Mouse (Mus musculus) forebrain, embryonic 13.5 days (tissue): ENCODE data around the gene 6330409D20Rik. TPM values are rescaled to one million over a fixed set of nuclear protein-coding genes. Genes with fewer than 3 reads are reported as not detected.

Experiments
- ATAC-seq: fragments of 200-750 bp; cut with Nextera tagmentation; 2 replicates; pipeline ENCODE4 v1.8.0; 2017
- H3K27ac ChIP-seq: fragments of 300-500 bp; sonication (generic); 2 replicates; pipeline ENCODE4 v1.5.1; 2015; ENCODE audit warnings: inconsistent platforms, mild to moderate bottlenecking, moderate library complexity
- H3K27me3 ChIP-seq: fragments of 300-500 bp; sonication (generic); 2 replicates; pipeline ENCODE4 v1.6.1; 2015; ENCODE audit warnings: mild to moderate bottlenecking, inconsistent platforms
- H3K36me3 ChIP-seq: fragments of 300-500 bp; sonication (generic); 2 replicates; pipeline ENCODE4 v1.6.1; 2015; ENCODE audit warnings: mild to moderate bottlenecking, inconsistent platforms; ENCODE audit not compliant: poor library complexity, severe bottlenecking
- H3K4me1 ChIP-seq: fragments of 300-500 bp; sonication (generic); 2 replicates; pipeline ENCODE4 v1.6.1; 2015; ENCODE audit warnings: inconsistent platforms
- H3K4me2 ChIP-seq: fragments of 300-500 bp; sonication (generic); 2 replicates; pipeline ENCODE4 v1.6.1; 2015; ENCODE audit warnings: inconsistent platforms, mild to moderate bottlenecking, moderate library complexity
- H3K4me3 ChIP-seq: fragments of 300-500 bp; sonication (generic); 2 replicates; pipeline ENCODE4 v1.5.1; 2015; ENCODE audit warnings: mild to moderate bottlenecking, inconsistent platforms
- H3K9ac ChIP-seq: fragments of 300-500 bp; sonication (generic); 2 replicates; pipeline ENCODE4 v1.6.1; 2015; ENCODE audit warnings: mild to moderate bottlenecking, inconsistent platforms
- H3K9me3 ChIP-seq: fragments of 300-500 bp; sonication (generic); replicated peaks from 2 replicates; pipeline ENCODE4 v1.6.1; 2016; ENCODE audit warnings: inconsistent platforms
- WGBS: fragments of 180-500 bp; shearing (Covaris S2); methylation state at CpG from one replicate; pipeline ENCODE4 v1.1.7; 2015; 5-methylcytosine and 5-hydroxymethylcytosine counted together
- microRNA counts: library from miRNA; unstranded; fragments of <30 nt; microRNA quantifications from one replicate; lab custom pipeline; 2016
- microRNA-seq: library from miRNA; unstranded; fragments of <30 nt; microRNA quantifications from one replicate; pipeline ENCODE4, GENCODE M21; 2016
- polyA plus RNA-seq: library from polyadenylated mRNA; unstranded; fragments of >200 nt; fragmentation: Nextera tagmentation; extraction: Ambion mirVana; gene quantifications from 2 replicates; pipeline ENCODE4 v1.2.1, GENCODE M21; 2015

Gene 6330409D20Rik
- polyA plus RNA-seq, 1 experiment from 2014 or later: 1.6 TPM

DNA sequence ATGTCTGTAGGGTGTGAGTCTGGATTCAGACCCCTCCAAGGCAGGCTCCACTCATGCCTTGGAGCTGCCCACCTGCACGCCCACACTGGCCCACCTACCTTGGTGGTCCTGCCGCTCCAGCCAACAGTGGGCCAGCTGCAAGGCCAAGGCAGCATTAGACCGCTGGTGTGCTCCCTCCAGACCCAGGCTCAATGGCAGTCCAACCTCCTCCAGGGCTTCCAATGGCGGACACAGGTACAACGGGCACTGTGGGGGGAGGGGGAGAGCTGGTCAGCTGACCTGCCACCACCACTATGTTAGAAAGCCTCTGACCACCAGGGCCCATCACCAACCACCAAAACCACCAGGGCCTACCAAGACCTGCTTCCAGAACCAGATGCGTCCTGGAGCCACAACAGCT, 54.2 kb downstream of the 6330409D20Rik start:
- Histone ChIP-seq H3K9ac (no peak overlapping the region), H3K36me3 (peaks cover 59% of the 10 kb centered on the region), H3K27ac (no peak overlapping the region), H3K4me2 (no peak overlapping the region), H3K27me3 (no peaks in the 10 kb centered on the region), H3K9me3 (no peaks in the 10 kb centered on the region), H3K4me1 (no peaks in the 10 kb centered on the region), H3K4me3 (no peak overlapping the region)
- WGBS: 93% methylated on average over 6 of the region's 6 CpGs
- ATAC-seq: no peak

DNA sequence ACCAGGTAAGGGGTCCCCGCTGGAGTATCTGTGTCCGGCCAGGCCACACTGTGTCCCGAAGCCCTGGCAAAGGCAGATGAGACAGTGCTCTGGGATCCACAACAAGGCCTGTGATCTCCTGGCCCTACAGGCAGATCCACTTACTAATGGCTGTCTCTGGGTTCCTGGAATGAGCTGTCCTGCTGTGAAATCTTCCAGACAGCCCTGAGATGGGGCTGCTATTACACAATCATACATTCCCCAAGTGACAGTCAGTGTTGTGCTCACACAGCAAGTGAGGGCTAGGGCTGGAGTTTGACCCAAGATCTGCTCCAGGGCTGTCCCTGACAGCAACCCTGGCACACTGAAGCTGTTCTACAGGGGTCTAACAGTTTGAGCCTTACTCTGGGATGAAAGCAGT, 55.0 kb downstream of the 6330409D20Rik start:
- 97% methylated on average over 3 of the region's 3 CpGs for WGBS
- ATAC-seq: no peak
- no peak overlapping the region for H3K4me2 ChIP-seq
- H3K9ac ChIP-seq: no peak overlapping the region
- no peaks in the 10 kb centered on the region for H3K9me3 ChIP-seq
- H3K4me1 ChIP-seq: no peaks in the 10 kb centered on the region
- H3K27ac ChIP-seq: no peak overlapping the region
- no peak overlapping the region for H3K4me3 ChIP-seq
- peaks cover 59% of the 10 kb centered on the region for H3K36me3 ChIP-seq
- no peaks in the 10 kb centered on the region for H3K27me3 ChIP-seq

DNA sequence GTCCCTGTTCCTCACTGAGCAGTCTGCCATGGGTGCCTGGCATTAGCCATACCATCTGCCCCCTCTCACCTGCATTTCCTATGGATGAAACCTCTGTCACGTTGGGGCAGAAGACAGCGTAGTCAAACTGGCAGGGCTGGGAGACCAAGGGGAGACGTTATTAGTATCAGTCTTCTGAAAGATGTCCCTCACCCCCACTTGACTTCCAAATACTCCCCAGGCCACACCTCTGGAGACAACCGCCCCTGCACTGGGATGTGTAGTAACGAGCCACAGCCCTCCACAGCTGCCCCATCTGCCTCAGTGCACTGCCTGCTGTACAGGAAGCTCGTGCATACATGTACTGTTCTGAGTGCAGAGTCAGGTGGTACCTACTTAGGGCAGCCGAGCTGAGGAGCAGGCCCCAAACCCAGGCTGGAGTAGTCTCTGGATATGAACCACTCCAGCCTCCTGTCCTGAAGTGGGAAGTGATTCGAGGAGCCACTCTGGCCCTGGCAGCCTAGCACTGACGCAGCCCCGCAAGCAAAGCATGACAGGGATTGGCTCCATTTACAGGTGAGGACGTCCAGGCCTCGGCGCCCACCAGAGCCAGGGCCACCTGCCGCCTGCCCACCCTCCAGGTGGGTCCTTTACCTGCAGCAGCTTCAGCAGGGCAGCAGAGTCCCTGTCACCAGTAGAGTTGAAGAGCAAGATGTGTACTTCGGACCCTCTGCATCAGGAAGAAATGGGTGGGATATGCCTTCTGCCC, 56.0 kb downstream of the 6330409D20Rik start:
- Histone ChIP-seq H3K4me2 (no peak overlapping the region), H3K36me3 (peaks cover 59% of the 10 kb centered on the region), H3K9me3 (no peaks in the 10 kb centered on the region), H3K4me1 (no peaks in the 10 kb centered on the region), H3K9ac (no peak overlapping the region), H3K27me3 (no peaks in the 10 kb centered on the region), H3K27ac (no peak overlapping the region), H3K4me3 (no peak overlapping the region)
- no peak for ATAC-seq
- 93% methylated on average over 15 of the region's 15 CpGs for WGBS

DNA sequence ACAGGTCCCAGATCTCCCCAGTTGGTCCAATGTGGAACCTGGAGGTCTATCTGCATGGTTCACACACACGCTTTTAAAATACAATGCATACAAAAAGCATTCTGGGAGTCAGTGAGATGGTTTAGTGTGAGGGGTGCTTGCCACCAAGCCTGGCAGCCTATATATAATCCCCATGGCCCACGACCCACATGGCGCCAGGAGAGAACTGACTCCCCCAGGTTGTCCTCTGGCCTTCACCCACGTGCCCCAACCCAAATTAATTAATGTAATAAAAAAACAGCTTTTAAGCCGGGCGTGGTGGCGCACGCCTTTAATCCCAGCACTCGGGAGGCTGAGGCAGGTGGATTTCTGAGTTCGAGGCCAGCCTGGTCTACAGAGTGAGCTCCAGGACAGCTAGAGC, 57.1 kb downstream of the 6330409D20Rik start:
- no peak overlapping the region for H3K4me3 ChIP-seq
- no peak overlapping the region for H3K27ac ChIP-seq
- H3K27me3 ChIP-seq: no peaks in the 10 kb centered on the region
- H3K4me1 ChIP-seq: no peaks in the 10 kb centered on the region
- H3K36me3 ChIP-seq: peaks cover 59% of the 10 kb centered on the region
- H3K9ac ChIP-seq: no peak overlapping the region
- no peak for ATAC-seq
- WGBS: 91% methylated on average over 10 of the region's 10 CpGs
- no peak overlapping the region for H3K4me2 ChIP-seq
- no peaks in the 10 kb centered on the region for H3K9me3 ChIP-seq

DNA sequence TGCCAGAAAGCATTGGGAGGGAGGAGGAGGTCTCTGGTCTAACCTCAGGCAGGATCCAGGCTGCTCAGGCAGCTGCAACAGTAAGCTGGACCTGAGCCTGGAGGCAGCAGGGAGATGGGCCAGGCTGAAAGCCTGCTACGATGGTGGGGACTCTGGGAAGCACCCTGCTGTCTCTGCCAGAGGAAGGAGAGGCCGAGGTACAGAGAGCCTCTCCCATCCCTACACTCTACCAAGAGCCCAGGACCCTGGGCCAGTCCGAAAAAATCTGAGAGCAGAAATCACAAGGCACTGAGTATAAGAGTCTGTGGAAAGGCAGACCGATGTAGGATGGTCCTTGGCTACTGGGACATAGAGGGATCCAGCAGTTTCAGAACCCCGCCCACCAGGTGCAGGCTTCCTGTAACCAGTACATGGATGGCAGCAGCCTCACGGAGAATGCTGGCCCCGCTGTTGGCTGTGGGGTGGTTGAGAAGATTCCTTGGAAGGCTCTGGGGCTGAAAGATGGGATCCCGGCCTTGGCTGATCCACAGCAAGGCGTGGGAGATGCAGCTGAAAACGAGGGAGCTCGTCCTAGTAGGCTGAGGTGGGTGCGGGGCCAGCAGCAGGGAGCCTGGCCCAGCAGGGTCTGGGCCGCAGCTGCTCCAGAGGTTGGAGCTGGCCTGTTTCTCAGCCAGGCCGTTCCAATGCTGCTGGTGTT, 57.9 kb downstream of the 6330409D20Rik start:
- no peaks in the 10 kb centered on the region for H3K4me1 ChIP-seq
- H3K27me3 ChIP-seq: no peaks in the 10 kb centered on the region
- no peak overlapping the region for H3K27ac ChIP-seq
- ATAC-seq: no peak
- H3K9ac ChIP-seq: no peak overlapping the region
- WGBS: 84% methylated on average over 14 of the region's 14 CpGs
- no peak overlapping the region for H3K4me3 ChIP-seq
- H3K4me2 ChIP-seq: no peak overlapping the region
- no peaks in the 10 kb centered on the region for H3K9me3 ChIP-seq
- H3K36me3 ChIP-seq: peaks cover 56% of the 10 kb centered on the region

MicroRNAs within 50 kb of the gene (microRNA counts, 519-probe panel; counts per million panel counts)
- microRNA mmu-miR-2861 (lab: Ali Mortazavi, UCI): 177 counts per million, percentile 53 among the panel's probes with 10 or more counts

Small RNAs within 50 kb of the gene (microRNA-seq; reads per million reads assigned to microRNA genes)
- gene Mir2861 (0.80 reads per million), gene Mir3960 (not detected), gene Mir8093 (not detected)

Other genes with a start within 250 kb of the 6330409D20Rik start
- gene Fam102a, start 205.7 kb downstream of the 6330409D20Rik start, polyA plus RNA-seq: 4.5 and 5.2 TPM in 2 replicates
- gene Dpm2, start 170.2 kb downstream of the 6330409D20Rik start, polyA plus RNA-seq: 127 and 129 TPM in 2 replicates
- 1.7 and 3.4 TPM in 2 replicates for gene Pip5kl1, start 166.2 kb downstream of the 6330409D20Rik start, polyA plus RNA-seq
- gene 9430097D07Rik, start 165.3 kb downstream of the 6330409D20Rik start, polyA plus RNA-seq: 0.18 and 0.39 TPM in 2 replicates
- gene St6galnac4, start 153.9 kb downstream of the 6330409D20Rik start, polyA plus RNA-seq: 14.5 and 16.5 TPM in 2 replicates
- gene St6galnac6, start 141.3 kb downstream of the 6330409D20Rik start, polyA plus RNA-seq: 10.0 and 10.8 TPM in 2 replicates
- 48.8 and 48.9 TPM in 2 replicates for gene Ak1, start 119.3 kb downstream of the 6330409D20Rik start, polyA plus RNA-seq
- gene Eng, start 94.4 kb downstream of the 6330409D20Rik start, polyA plus RNA-seq: 20.4 and 21.2 TPM in 2 replicates
- 14.2 and 15.7 TPM in 2 replicates for gene Fpgs, start 36.9 kb downstream of the 6330409D20Rik start, polyA plus RNA-seq
- 90.3 and 99.9 TPM in 2 replicates for gene Cdk9, start 27.9 kb downstream of the 6330409D20Rik start, polyA plus RNA-seq
- gene Sh2d3c, start 20.0 kb downstream of the 6330409D20Rik start, polyA plus RNA-seq: 23.5 and 29.2 TPM in 2 replicates
- gene Tor2a, start 16.2 kb upstream of the 6330409D20Rik start, polyA plus RNA-seq: 55.8 and 62.2 TPM in 2 replicates
- gene Ttc16, start 34.6 kb upstream of the 6330409D20Rik start, polyA plus RNA-seq: 0.43 and 0.48 TPM in 2 replicates
- gene Ptrh1, start 34.8 kb upstream of the 6330409D20Rik start, polyA plus RNA-seq: 4.6 and 5.4 TPM in 2 replicates
- gene Cfap157, start 43.4 kb upstream of the 6330409D20Rik start, polyA plus RNA-seq: 0.45 and 1.4 TPM in 2 replicates
- 97.5 and 109 TPM in 2 replicates for gene Stxbp1, start 106.2 kb upstream of the 6330409D20Rik start, polyA plus RNA-seq
- 21.1 and 23.7 TPM in 2 replicates for gene Fam129b, start 135.1 kb upstream of the 6330409D20Rik start, polyA plus RNA-seq
- 111 and 118 TPM in 2 replicates for gene Rpl12, start 220.5 kb upstream of the 6330409D20Rik start, polyA plus RNA-seq
- 14.8 and 15.5 TPM in 2 replicates for gene Lrsam1, start 220.6 kb upstream of the 6330409D20Rik start, polyA plus RNA-seq
- 15.4 and 18.3 TPM in 2 replicates for gene Slc2a8, start 241.1 kb upstream of the 6330409D20Rik start, polyA plus RNA-seq